Mouse (Mus musculus) brain, embryonic 18.5 days (tissue): ENCODE measurements around the gene Spg7.
"Not testable (repeated sequence)": the region's sequence is repeated elsewhere in the genome, so short reads cannot be mapped to it uniquely, and the experiment has no call there.

Source experiments
- DNase-seq: peaks from one replicate; pipeline ENCODE4 v3.0.0-alpha.2; 2012; ENCODE audit warnings: low read depth, low spot score

The Spg7 gene

GRCm38 (mm10) chr8:123041008-123041773 is 21.6 kb upstream of the Spg7 start:
- no peak for DNase-seq

DNA sequence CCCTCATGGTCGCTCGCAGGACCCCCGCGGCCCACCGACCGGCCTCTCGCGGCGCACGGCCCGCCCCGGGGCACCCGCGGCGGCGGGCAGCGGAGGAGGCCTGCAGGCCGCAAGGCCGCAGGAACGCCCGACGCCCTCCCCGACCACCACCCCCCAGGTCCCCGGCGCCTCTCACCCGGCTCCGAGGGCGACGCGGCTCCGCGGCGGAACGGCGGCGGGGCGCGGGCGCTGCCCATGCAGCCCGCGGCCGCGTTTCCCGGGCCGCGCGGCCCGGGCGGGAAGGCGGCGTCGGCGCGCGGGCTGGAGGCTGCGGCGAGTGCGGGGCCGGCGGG is 21.0 kb upstream of the Spg7 start:
- no peak for DNase-seq

DNA sequence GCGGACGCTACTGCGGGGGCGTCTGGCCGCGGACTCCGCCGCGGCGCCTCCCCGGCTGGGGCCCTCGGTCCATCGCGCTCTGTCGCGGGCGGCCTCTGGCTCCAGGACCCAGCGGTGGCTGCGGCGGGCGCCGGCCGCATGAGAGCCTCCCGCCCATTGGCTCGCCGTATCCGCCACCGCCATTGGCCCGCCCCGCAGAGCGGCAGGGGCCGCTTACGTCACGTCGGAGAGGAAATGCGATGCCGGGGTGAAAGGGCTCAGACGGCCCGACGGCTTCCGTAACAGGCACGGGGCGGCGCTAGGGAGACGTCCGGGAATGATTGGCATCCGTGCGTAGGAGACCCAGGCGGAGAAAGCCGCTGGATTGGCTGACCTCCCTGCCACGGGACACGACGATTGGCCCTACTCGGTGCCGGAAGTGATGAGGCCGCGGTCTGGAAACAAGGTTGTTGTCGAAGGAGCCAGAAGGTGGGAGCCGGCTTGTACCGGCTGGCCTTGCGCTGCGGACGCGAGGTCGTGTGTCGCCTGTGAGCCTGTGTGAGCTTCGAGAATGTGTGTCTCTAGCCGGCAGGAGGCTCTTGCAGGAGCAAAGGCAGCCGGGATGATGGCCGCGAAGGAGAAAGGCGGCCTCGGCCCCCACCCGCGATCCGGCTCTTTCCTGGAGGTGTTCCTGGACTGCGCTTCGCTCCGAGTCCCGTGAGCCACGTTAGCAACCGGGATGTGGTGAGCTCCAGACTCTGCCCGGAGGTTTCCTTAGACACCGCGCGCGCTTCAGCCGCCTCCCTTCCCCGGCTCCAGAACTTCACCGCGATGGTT is 20.4 kb upstream of the Spg7 start, which contains the start of gene Ankrd11:
Ankrd11 (minus strand) TSS at position 120 of the 816 bp plus-strand sequence.
- DNase-seq = peak; percentile 98

- no peak for DNase-seq
These were observed 19.6 kb upstream of the Spg7 start for GRCm38 (mm10) chr8:123042974-123043625.

- DNase-seq = no peak
These were observed 18.8 kb upstream of the Spg7 start for GRCm38 (mm10) chr8:123043941-123044340.

- DNase-seq = not testable (repeated sequence)
These were observed 17.9 kb upstream of the Spg7 start for GRCm38 (mm10) chr8:123044743-123045425.

GRCm38 (mm10) chr8:123046706-123047105 is 16.0 kb upstream of the Spg7 start:
- no peak for DNase-seq

DNA sequence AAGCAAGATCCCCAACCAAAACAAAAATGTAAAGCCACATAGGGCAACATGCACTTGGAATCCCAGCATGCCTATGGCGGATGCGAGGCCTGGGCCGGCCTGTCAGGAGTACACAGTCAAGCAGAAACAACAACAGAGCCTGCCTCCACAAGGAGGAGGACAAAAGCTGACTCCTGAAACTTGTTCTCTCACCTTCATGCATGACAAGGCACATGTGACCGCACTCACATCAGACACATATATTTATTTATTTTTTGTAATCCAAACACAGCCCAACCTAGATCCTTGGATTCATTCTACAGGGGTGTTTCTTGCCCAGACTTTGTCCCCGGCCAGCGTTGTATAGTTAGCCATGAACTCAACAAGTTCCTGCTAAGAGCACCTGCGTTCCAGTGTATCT is 14.9 kb upstream of the Spg7 start:
- no peak for DNase-seq

GRCm38 (mm10) chr8:123048402-123048801 is 14.3 kb upstream of the Spg7 start:
- no peak for DNase-seq

GRCm38 (mm10) chr8:123051458-123051857 is 11.3 kb upstream of the Spg7 start:
- DNase-seq = no peak

DNA sequence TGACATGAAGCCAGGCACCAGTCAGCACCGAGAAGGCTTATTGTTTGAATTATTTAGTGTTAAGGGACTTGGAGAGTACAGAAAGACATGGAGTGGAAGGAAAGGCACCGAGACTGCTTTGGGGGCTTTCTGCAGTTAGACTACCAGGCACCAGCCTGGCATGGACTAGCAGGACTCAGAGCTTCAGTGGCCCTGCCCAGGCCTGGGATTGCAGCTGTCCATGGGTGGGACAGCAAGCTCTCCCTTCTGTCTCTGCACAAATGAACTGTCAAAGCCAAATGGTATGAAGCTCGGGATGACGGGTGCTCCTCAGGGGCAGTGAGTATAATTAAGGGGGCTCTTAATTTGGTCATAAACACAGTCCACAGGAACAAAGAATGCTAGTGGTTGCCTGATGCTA is 1.3 kb downstream of the Spg7 start:
- no peak for DNase-seq

DNA sequence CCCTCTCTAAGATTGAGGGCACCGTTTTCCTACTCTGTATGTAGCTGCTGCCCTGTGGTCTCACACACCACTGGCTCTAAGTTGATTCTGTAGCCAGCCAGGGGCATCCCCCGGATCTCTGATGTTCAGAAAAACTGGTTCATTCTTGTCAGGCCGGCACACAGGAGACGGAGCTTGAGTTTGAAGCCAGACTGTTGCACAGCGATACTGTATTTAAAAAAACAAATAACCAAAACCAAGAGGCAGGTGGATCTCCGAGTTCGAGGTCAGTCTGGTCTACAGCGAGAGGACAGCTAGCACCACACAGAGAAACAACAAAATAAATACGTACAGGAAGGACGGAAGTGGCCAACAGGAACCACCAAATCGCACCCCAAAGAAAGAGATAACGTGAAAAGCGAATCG is 2.1 kb downstream of the Spg7 start:
- DNase-seq = no peak

GRCm38 (mm10) chr8:123065214-123066100 is 2.7 kb downstream of the Spg7 start:
- peak; percentile 91 for DNase-seq

GRCm38 (mm10) chr8:123066101-123066683 is 3.5 kb downstream of the Spg7 start:
- DNase-seq = no peak

DNA sequence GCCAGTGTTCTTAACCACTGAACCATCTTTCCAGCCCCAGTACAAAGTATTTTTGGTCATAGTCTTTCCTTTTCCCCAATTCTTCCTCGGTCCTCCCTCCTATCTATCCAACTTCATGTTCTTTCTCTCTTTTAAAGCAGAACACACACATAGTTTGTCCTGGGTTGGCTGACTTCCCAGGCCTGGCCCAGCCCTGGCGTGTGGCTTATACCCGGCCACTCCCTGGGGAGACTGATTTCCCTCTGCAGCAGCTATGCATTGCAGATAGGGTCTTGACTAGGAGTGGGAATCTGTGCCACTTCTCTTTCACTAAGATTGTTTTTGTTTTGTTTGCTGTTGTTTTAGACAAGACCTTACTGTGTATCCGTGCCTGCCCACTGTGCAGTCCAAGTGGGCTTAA is 8.4 kb downstream of the Spg7 start:
- DNase-seq = no peak

- DNase-seq = no peak
These were observed 14.5 kb downstream of the Spg7 start for GRCm38 (mm10) chr8:123077213-123077612.

GRCm38 (mm10) chr8:123082993-123083392 is 20.3 kb downstream of the Spg7 start:
- DNase-seq = no peak

DNA sequence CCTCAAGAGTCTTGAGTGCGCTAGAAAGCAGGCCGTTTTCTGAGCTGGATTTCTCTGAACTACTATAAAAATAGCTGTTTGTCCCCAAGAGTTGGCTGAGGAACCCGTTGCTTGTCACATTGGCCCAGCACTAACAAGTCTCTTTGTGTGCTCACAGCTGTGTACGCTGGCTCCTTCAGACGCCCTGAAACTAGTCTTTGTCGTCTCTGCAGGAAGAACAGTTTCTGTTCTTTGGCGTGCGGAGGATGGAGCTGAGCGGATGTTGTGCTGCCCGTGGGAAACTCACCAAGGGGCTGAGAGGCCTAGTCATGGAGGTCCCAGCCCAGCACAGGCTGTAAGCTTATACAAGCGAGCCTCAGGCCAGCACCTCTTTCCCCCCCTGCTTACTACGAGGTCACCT is 20.9 kb downstream of the Spg7 start:
- DNase-seq = no peak

GRCm38 (mm10) chr8:123087289-123087688 is 24.5 kb downstream of the Spg7 start:
- DNase-seq = no peak

GRCm38 (mm10) chr8:123097216-123097615 is 34.5 kb downstream of the Spg7 start:
- no peak for DNase-seq
